Mouse (Mus musculus): ENCODE measurements around the gene Rhot2. TPM values are rescaled to one million over a fixed set of nuclear protein-coding genes. Genes with fewer than 3 reads are reported as not detected.

The Rhot2 gene
- polyA plus RNA-seq, 1 experiment from 2014 or later: 9.8 TPM

- peak overlapping the region; percentile 83 for H3K4me2 ChIP-seq (ENCODE audit: low read depth, low read length)
- no peak overlapping the region for H3K4me3 ChIP-seq (ENCODE audit: low read depth, low read length)
- ATAC-seq: no peak
- no peak for DNase-seq
- no peak overlapping the region for H3K27ac ChIP-seq (ENCODE audit: low read depth)
- no peak overlapping the region for H3K9ac ChIP-seq (replicated peaks)
- peaks cover 4% of the 10 kb centered on the region; the same call in 1 of the 2 replicates for H3K36me3 ChIP-seq (replicated peaks; ENCODE audit: insufficient read depth, low read length)
- H3K27me3 ChIP-seq (ENCODE audit: insufficient read depth, low read length): no peaks in the 10 kb centered on the region
- no peaks in the 10 kb centered on the region for H3K9me3 ChIP-seq (ENCODE audit: low read length)
- TF ChIP-seq CTCF (IDR thresholded peaks at IDR 0.05; ENCODE audit: low read depth): no peak
- no peak for TF ChIP-seq EP300 (IDR thresholded peaks at IDR 0.05; ENCODE audit: low read depth)
- WGBS (ENCODE audit: insufficient replicate concordance): 82% methylated on average over 6 of the region's 6 CpGs
- peaks cover 15% of the 10 kb centered on the region for H3K4me1 ChIP-seq (ENCODE audit: insufficient read depth)
Observed at GRCm38 (mm10) chr17:25860229-25860628, 15.6 kb upstream of the Rhot2 start.

- 2% methylated on average over 36 of the region's 38 CpGs for WGBS (ENCODE audit: insufficient replicate concordance)
- Histone ChIP-seq H3K4me2 (ENCODE audit: low read depth, low read length) (peak overlapping the region; percentile 89), H3K4me1 (ENCODE audit: insufficient read depth) (peaks cover 22% of the 10 kb centered on the region), H3K27ac (ENCODE audit: low read depth) (peak overlapping the region; percentile 88), H3K9me3 (ENCODE audit: low read length) (no peaks in the 10 kb centered on the region), H3K9ac (replicated peaks) (peak overlapping the region; percentile 88), H3K36me3 (replicated peaks; ENCODE audit: insufficient read depth, low read length) (peaks cover 38% of the 10 kb centered on the region), H3K27me3 (ENCODE audit: insufficient read depth, low read length) (no peaks in the 10 kb centered on the region), H3K4me3 (ENCODE audit: low read depth, low read length) (peak overlapping the region; percentile 86)
- no peak for DNase-seq
- TF ChIP-seq EP300 (IDR thresholded peaks at IDR 0.05; ENCODE audit: low read depth) (no peak), CTCF (IDR thresholded peaks at IDR 0.05; ENCODE audit: low read depth) (no peak)
- ATAC-seq: peak; percentile 38
Observed at GRCm38 (mm10) chr17:25843636-25844395, 835 bp downstream of the Rhot2 start.

DNA sequence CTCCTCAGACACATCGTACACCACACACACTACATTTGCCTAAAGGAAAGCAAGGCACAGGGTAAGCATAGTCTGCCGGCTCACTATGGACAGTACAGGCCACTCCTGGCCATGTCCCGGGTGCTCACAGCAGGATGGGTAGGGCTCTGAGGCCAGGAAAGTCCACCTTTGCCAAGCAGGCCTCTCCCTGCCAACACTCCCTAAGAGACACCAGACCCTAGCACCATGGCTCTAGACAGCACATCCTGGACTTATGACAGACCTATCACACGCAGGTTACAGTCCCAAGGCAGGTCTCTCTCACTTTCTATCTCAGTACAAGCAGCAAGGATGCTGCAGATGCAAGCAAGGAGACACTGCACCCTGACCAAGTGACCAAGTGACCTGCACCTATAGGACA lies 1.5 kb downstream of the Rhot2 start:
- Histone ChIP-seq H3K27me3 (ENCODE audit: insufficient read depth, low read length) (no peaks in the 10 kb centered on the region), H3K4me2 (ENCODE audit: low read depth, low read length) (peak overlapping the region; percentile 89), H3K36me3 (replicated peaks; ENCODE audit: insufficient read depth, low read length) (peaks cover 42% of the 10 kb centered on the region), H3K9ac (replicated peaks) (peak overlapping the region; percentile 88), H3K9me3 (ENCODE audit: low read length) (no peaks in the 10 kb centered on the region), H3K4me3 (ENCODE audit: low read depth, low read length) (peak overlapping the region; percentile 86; the same call in 1 of the 2 replicates), H3K27ac (ENCODE audit: low read depth) (peak overlapping the region; percentile 20; the same call in 1 of the 2 replicates), H3K4me1 (ENCODE audit: insufficient read depth) (peaks cover 24% of the 10 kb centered on the region)
- TF ChIP-seq EP300 (IDR thresholded peaks at IDR 0.05; ENCODE audit: low read depth) (no peak), CTCF (IDR thresholded peaks at IDR 0.05; ENCODE audit: low read depth) (no peak)
- WGBS (ENCODE audit: insufficient replicate concordance): 85% methylated on average over 4 of the region's 4 CpGs
- ATAC-seq (no peak), DNase-seq (no peak)

GRCm38 (mm10) chr17:25842509-25842908 lies 2.1 kb downstream of the Rhot2 start:
- TF ChIP-seq CTCF (IDR thresholded peaks at IDR 0.05; ENCODE audit: low read depth) (no peak), EP300 (IDR thresholded peaks at IDR 0.05; ENCODE audit: low read depth) (no peak)
- Histone ChIP-seq H3K4me1 (ENCODE audit: insufficient read depth) (peaks cover 24% of the 10 kb centered on the region), H3K9me3 (ENCODE audit: low read length) (no peaks in the 10 kb centered on the region), H3K27me3 (ENCODE audit: insufficient read depth, low read length) (no peaks in the 10 kb centered on the region), H3K27ac (ENCODE audit: low read depth) (no peak overlapping the region), H3K36me3 (replicated peaks; ENCODE audit: insufficient read depth, low read length) (peaks cover 44% of the 10 kb centered on the region), H3K4me3 (ENCODE audit: low read depth, low read length) (no peak overlapping the region), H3K4me2 (ENCODE audit: low read depth, low read length) (no peak overlapping the region), H3K9ac (replicated peaks) (no peak overlapping the region)
- ATAC-seq: no peak
- no peak for DNase-seq
- WGBS (ENCODE audit: insufficient replicate concordance): 74% methylated on average over 3 of the region's 3 CpGs

DNA sequence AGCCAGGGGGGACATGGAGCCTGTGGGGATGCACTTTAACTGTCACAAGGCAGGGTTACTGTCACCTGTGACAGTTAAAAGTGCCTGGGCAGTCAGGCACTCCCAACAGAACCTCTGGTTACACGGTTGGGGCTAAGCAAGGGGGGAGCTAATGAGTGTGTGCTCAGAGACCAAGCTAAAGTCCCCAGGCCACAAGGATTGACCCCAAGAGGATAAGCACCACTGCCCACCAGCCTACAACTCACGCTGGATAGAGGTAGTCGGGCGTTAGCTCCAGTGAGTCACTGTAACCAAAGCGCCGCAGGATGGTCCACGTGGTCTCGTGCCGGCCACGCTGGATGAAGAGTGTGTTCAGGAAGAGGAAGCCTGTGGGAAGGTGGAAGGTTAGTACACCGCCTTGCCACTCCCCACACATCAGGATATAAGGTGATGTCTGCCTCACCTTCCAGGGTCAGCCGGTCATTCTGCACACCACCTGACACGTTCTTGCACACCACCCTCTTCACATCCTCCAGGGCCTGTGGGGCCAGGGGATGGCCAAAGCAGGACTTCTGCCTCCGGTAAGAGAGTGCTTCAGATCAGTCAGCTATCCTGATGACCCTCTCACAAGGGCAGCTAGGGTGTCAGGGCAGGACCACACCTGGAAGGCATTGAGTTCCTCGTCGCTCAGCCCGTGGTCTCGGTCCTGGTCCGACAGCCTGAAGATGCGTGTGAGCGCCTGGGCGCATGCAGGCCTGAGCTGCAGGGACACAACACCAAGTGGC lies 3.4 kb downstream of the Rhot2 start, which contains the start of gene Gm20683:
Gene Gm20683 (minus strand): TSS at position 647 of the 764 bp plus-strand sequence.
- no peak for ATAC-seq
- Histone ChIP-seq H3K4me2 (ENCODE audit: low read depth, low read length) (no peak within 1 kb of the TSS), H3K4me3 (ENCODE audit: low read depth, low read length) (no peak within 1 kb of the TSS), H3K9ac (replicated peaks) (no peak within 1 kb of the TSS), H3K4me1 (ENCODE audit: insufficient read depth) (peaks cover 35% of the 10 kb centered on the region), H3K27me3 (ENCODE audit: insufficient read depth, low read length) (no peaks in the 10 kb centered on the region), H3K9me3 (ENCODE audit: low read length) (no peaks in the 10 kb centered on the region), H3K27ac (ENCODE audit: low read depth) (no peak within 1 kb of the TSS), H3K36me3 (replicated peaks; ENCODE audit: insufficient read depth, low read length) (peaks cover 44% of the 10 kb centered on the region)
- 93% methylated on average over 22 of the region's 22 CpGs for WGBS (ENCODE audit: insufficient replicate concordance)
- no peak for DNase-seq
- TF ChIP-seq EP300 (IDR thresholded peaks at IDR 0.05; ENCODE audit: low read depth) (no peak), CTCF (IDR thresholded peaks at IDR 0.05; ENCODE audit: low read depth) (no peak)

DNA sequence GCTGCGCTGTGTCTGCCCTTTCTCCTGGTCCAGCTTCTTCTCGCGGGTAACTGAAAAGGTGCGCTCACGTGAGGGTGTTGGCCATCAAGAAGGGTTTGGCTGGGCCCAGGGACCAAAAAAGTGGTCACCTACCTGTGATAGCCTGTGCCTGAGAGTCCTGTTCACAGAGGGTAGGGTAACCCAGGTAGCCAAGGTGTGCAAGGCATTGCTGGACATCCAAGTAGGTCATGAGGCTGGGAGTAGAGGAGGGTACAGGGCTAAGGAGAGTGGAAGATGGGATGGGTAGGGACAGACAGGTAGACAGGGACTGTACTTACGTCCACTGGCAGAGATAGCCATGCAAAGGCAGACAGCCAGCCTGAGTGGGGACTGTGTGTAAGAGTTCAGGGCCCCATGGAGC lies 4.1 kb downstream of the Rhot2 start:
- Histone ChIP-seq H3K4me3 (ENCODE audit: low read depth, low read length) (no peak overlapping the region), H3K9me3 (ENCODE audit: low read length) (no peaks in the 10 kb centered on the region), H3K27me3 (ENCODE audit: insufficient read depth, low read length) (no peaks in the 10 kb centered on the region), H3K27ac (ENCODE audit: low read depth) (no peak overlapping the region), H3K4me2 (ENCODE audit: low read depth, low read length) (no peak overlapping the region), H3K36me3 (replicated peaks; ENCODE audit: insufficient read depth, low read length) (peaks cover 44% of the 10 kb centered on the region), H3K9ac (replicated peaks) (no peak overlapping the region), H3K4me1 (ENCODE audit: insufficient read depth) (peaks cover 39% of the 10 kb centered on the region)
- DNase-seq (no peak), ATAC-seq (no peak)
- 91% methylated on average over 6 of the region's 6 CpGs for WGBS (ENCODE audit: insufficient replicate concordance)
- TF ChIP-seq EP300 (IDR thresholded peaks at IDR 0.05; ENCODE audit: low read depth) (no peak), CTCF (IDR thresholded peaks at IDR 0.05; ENCODE audit: low read depth) (no peak)

All from liver, postnatal 0 days (tissue).